Mouse (Mus musculus) liver (tissue): ENCODE results near the gene Ece1.
"Not testable (repeated sequence)": the region's sequence is repeated elsewhere in the genome, so short reads cannot be mapped to it uniquely, and the experiment has no call there.

Experiments
- DNase-seq: peaks from one replicate; pipeline ENCODE4 v3.0.0-alpha.2; 2020; ENCODE audit warnings: mixed read lengths

Gene Ece1

DNA sequence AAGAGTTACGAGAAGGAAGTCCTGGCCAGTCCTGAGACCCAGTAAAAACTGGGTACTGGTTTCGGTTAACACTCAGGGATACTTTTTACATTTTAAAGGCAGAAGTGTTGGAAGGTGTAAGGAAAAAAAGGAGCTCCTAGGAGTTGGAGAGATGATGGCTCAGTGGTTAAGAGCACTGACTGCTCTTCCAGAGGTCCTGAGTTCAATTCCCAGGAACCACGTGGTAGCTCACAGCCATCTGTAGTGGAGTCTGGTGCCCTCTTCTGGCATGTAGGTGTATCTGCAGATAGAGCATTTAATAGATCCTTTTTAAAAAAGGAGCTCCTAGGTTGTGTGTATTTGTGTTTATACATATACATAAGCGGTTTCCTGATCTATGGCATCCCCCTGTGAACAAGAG is 83.3 kb downstream of the Ece1 start:
- no peak for DNase-seq

DNA sequence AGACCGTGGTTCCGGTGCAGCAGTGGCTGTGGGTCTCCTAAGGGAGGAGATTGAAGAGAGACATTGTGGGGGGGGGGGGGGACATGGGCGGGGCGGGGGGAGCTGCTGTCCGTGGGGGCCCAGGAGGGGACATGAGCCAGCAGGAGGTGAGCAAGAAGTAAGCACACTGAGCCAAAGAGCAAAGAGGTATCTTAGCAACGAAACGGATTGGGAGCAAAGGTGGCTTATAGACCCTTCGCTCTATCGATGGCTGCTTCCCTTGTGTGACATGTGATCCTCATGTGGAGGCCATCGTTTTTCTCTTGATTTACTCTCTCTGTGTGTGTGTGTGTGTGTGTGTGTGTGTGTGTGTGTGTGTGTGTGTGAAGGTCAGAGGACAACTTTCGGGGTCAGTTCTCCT is 84.4 kb downstream of the Ece1 start:
- DNase-seq: no peak

DNA sequence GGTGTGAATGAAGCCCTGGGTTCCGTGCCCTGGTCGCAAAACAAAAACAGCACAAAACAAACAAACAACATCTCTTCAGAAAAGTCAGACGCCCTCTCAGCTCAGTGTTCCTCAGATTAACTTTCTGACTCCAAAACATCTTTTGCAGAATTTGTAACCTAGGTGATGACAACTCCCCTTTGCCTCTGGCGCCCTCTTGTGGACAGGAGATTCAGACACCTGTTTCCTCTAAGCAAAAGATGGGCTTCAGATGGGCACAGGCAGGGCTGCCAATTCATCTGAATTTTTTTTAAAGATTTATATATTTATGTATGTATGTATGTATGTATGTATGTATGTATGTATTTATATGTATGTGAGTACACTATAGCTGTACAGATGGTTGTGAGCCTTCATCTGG is 90.8 kb downstream of the Ece1 start:
- DNase-seq: peak; percentile 83

DNA sequence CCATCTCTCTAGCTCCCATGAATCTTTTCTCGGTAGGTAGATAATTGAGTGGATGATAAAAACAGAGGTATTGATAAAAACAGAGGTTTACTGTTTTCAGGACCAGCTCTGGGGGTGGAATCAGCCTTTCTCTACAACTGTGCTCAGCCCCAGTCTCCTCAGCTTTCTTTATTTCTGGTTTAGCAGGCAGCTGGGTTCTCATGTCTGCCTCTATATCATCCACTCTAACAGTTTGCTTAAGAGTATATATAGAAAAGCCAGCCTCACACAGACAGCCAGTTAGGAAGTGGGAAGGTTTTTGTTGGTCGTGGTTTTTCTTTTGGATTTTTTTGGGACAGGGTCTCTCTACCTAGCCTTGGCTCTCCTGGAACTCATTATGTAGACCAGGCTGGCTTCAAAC is 92.1 kb downstream of the Ece1 start:
- no peak for DNase-seq

DNA sequence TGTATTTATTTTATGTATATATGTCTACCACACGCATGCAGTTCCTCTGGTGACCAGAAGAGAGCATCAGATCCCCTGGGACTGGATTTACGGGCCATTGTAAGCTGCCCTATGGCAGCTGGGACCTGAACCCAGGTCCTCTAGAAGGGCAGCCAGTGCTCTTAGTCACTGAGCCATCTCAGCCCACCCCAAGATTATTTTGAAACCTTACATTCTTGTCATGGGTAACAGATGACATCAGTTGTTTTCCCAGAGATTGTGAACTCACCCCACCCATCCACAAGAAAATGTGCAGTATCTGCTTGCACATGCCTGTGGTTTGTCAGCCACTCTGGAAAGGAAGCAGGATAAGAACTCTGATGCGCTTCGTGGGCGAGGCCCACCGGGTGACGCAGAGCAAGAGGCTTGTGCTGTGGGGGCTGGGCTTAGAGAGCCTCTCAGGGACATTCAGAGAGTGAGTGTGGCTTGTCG is 92.9 kb downstream of the Ece1 start:
- DNase-seq: peak; percentile 76

DNA sequence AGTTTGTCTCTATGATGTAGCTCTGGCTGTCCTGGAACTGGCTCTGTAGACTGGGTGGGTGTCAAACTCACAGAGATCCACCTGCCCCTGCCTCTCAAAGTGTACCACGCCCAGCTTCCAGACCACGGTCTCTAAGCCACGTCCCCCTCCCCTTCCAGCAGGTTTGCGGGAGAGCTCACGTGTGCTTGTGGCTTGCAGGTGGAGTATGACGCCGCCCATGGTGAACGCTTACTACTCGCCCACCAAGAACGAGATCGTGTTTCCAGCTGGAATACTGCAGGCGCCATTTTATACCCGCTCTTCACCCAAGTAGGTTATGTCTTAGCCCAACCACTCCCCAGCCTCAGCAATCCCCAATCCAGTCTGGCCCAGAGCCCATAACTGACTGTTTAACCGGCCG is 94.2 kb downstream of the Ece1 start:
- DNase-seq: no peak

DNA sequence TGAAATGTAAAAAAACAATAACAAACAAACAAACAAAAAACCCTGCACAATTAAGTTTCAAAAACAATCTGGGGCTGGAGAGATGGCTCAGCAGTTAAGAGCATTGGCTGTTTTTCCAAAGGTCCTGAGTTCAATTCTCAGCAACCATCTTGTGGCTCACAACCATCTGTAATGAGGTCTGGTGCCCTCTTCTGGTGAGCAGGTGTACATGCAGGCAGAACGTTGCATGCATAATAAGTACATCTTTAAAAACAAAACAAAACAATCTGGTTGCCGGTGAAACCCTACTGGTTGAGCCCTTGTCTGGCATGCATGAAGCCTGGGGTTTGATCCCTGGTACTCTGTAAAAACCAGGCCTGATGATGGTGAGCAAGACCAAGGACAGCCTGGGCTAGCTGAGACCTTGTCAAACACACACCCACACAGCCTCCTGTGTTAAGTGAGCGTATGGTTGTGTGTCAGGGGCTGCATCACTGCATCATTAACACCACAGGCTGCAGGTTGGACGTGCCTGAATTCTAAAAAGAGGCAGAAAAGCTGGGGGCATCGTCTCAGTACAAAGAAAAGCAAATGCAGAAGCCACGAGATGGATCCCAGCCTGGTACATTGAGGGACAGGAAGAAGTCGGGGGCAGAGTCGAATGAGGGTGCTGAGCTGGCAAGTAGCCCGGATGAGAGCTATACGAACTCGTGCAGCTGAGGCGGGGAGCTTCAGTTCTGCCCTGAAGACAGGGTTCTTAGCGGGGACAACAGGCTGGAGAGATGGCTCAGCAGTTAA is 98.0 kb downstream of the Ece1 start:
- DNase-seq: no peak

DNA sequence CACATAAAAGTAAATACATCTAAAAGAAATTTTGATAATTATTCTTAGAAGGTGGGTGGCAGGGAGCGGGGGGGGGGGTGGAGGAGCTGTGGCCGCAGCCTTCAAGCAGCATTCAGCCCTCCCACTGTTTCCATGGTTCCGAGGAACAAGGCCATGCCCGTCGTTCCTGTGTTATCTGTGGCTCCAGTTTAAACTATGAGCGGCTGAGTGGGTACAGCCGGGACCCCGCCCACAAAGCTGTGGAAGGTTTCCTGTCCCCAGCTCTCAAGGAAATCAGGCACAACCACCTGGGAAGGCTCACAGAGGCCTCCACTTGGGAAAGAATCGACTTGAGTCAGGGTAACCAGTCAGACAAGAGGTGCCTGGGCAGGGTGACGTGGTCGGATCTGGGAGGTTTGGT is 98.7 kb downstream of the Ece1 start:
- peak; percentile 22 for DNase-seq

DNA sequence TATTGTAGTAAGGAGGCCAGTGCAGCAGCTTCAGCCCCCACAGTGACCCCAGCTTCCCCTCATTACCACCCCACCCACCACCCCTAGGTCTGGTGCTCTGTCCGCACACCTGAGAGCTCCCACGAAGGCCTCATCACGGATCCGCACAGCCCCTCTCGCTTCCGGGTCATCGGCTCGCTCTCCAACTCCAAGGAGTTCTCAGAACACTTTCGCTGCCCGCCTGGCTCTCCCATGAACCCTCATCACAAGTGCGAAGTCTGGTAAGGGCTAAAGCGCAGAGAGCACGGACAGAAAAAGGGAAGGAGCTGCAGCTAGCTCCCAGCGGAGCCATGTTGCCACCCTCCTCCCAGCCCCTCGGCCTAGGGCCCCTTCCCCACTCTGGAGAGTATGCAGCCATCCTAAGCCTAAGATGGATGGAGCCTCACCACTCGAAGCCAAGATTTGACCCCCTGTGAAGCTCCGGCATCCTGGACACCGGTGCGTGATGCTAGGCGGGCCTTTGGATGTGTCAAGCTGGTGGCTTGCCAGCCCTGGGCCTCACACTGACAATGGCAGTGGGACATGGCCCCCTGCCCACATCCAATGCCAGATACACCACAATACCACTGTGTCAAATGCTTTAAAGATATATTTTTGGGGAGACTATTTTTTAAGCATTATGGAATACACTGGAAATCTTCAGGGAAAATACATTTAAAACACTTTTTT is 100.8 kb downstream of the Ece1 start:
- DNase-seq: no peak

DNA sequence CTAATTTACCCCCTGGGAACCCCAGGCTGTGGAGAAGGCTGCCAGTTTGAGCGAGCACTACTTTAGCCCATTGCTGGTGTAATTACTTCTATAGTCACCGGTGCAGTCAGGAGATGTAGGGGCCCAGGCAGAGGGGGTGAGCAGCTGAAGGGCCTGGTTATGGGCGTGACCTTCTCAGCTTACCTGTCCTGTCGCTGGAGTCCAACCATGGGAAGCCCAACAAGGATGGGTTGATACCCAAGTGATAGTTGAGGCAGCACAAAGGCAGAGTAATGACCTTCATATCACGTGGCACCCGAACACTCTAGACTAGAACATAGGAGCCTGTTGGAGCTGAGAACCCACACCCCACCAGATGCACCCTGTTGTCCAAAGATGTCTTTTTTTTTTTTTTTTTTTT is 101.4 kb downstream of the Ece1 start:
- DNase-seq: no peak

DNA sequence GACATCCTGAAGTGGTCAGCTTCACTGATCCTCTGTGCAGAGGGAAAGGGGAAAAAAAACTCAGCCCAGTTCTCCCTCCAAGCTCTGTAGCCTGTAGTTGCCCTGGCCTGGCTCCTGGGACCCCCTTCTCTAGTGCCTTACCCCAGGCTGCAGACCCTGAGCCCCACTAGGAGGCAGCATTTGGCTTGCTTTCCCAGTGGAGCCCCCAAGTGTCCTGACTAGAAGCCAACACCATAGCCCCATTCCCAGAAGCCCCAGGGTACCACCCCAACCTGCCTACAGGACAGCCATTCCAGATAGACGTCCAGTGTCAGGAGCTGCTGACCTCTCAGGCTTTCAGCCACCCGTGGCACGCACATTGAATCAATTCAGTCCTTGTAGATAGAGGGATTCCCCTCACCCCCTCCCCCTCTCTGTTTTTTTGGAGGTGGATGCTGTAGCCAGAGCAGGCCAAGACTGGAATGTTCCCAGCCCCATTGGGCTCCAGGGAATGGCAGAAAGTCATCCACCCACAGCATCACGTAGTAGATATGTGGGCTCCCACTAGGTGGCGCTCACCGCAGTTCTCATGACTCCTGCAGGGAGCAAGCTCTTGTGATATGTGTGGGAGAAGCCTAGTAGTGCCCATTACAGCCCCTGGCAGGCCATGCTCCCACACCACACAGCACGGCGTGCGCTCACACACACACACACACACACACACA is 102.0 kb downstream of the Ece1 start:
- peak; percentile 80 for DNase-seq

DNA sequence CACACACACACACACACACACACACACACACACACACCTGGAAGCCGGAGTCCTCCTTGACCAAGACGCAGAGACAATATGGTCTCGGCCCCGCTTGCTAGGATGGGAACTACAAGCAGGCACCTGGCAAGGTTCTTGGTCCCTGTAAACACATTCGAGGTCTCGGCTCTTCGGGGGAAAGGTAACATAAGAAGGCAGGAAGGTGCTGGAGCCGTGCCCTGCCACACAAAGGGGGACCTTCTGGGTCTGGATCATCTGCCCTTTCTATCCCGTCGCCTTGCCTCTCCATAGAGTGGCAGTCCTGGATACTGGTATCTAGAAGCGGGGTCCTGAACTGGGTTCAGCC is 102.5 kb downstream of the Ece1 start:
- DNase-seq: no peak

DNA sequence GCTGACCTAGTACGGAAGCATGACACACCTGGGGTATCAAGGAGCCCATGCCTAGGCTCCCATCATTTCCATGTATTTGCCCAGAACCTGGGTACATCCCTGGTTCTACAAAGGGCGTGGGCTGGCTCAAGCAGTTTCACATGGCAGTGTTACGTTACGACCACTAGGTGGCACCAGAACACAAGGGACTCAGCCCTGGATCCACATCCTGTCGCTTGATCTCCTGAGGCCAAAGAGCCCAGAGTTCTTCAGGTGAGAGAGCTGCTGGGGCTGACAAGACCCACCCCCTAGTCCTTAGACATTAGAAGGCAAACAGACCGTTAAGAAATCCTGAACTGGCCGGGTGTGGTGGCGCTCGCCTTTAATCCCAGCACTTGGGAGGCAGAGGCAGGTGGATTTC is 106.2 kb downstream of the Ece1 start:
- peak; percentile 68 for DNase-seq

DNA sequence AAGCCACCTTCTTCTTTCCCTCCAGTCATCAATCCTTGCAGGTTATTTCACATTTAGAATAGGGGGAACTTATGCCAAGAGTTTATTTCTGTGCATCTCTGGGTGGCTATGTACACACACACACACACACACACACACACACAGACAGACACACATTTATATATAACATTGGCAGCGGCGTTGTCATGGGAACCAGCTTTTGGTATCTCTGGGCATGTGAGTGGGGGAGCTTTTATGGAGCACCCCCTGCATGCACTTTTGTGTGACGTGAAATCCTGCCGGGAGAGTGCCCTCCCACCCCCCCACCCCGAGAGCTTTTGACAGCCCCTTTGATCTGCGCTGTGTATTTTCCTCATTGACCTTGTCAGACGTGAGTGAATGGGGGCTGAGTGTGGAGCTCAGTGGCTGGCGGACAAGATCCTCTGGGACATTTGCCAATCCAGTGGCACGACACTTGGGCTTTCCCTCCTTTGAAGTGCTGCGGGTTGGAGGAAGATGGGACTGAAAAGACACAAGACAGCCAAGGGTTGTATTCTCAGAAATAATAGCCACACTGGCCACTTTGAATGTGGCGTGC is 108.7 kb downstream of the Ece1 start:
- DNase-seq: not testable (repeated sequence)

DNA sequence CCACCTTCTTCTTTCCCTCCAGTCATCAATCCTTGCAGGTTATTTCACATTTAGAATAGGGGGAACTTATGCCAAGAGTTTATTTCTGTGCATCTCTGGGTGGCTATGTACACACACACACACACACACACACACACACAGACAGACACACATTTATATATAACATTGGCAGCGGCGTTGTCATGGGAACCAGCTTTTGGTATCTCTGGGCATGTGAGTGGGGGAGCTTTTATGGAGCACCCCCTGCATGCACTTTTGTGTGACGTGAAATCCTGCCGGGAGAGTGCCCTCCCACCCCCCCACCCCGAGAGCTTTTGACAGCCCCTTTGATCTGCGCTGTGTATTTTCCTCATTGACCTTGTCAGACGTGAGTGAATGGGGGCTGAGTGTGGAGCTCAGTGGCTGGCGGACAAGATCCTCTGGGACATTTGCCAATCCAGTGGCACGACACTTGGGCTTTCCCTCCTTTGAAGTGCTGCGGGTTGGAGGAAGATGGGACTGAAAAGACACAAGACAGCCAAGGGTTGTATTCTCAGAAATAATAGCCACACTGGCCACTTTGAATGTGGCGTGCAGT is 112.9 kb downstream of the Ece1 start:
- not testable (repeated sequence) for DNase-seq

DNA sequence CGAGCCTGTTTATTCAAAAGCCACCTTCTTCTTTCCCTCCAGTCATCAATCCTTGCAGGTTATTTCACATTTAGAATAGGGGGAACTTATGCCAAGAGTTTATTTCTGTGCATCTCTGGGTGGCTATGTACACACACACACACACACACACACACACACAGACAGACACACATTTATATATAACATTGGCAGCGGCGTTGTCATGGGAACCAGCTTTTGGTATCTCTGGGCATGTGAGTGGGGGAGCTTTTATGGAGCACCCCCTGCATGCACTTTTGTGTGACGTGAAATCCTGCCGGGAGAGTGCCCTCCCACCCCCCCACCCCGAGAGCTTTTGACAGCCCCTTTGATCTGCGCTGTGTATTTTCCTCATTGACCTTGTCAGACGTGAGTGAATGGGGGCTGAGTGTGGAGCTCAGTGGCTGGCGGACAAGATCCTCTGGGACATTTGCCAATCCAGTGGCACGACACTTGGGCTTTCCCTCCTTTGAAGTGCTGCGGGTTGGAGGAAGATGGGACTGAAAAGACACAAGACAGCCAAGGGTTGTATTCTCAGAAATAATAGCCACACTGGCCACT is 117.1 kb downstream of the Ece1 start:
- not testable (repeated sequence) for DNase-seq

DNA sequence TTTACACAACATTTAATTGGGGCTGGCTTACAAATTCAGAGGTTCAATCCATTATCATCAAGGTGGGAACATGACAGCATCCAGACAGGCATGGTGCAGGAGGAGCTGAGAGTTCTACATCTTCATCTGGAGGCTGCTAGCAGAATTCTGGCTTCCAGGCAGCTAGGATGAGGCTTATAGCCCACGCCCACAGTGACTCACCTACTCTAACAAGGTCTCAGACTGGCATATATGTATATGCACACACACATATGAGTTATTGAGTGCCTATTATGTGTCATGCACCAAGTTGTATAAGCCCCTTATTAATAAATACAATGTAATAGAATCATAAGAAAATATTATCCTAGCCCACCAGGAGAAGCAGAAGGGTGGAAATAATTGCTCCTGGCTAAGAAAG is 120.8 kb downstream of the Ece1 start:
- no peak for DNase-seq

DNA sequence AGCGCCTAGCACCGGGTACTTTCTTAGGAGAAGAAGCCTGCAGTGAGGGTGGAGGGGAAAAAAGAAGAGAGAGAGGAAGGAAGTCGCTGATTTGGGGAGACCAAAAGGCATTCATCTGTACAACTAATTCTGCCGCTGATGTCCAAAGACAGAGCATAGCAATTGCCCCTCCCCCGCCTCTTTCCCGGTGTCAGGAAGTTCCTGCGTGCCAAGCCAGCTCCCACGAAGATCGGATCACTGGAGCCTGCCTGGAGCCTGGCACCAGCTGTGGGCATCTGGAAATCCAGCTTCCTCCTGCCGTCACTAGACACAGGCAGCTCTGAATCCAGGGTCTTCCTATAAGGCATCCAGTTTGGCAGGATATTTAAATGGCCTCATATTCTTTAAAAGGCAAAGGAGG is 122.2 kb downstream of the Ece1 start:
- peak; percentile 36 for DNase-seq

DNA sequence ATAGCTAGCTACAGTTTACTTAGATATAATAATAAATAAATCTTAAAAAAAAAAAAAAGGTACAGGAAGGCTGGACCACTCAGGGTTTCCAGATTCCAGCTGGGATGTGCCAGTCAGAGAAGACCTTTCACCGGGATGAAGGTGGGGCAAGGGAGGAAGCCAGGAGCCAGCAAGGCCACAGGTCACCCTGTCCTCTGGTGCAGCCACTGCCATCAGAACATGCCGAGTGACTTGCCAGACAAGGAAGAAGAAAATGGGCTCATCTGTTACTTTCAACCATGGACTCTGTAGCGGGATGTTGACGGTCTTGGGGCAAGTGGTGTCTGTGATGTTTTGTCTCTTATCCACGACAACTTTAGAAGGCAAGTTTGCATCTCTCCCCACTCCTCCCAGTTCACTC is 122.7 kb downstream of the Ece1 start:
- DNase-seq: no peak

DNA sequence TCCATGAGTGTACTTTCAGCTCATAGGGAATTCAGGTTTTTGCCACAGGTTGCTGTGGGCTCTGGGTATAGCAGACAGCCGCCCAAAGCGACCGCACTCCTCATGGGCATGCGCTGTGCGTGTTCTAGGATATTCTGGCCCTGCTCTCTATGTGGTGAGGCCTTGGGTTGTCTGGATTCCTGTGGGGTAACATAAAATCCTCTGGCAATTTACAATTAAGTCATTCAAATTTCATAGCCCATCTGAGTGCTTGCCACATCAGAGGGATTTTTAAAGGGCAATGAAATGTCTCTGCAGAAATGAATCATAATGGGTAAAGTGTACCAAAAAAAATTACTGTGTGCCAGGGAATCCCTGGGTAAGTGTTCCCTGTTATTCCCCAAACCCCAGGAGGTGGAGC is 127.4 kb downstream of the Ece1 start:
- DNase-seq: no peak

DNA sequence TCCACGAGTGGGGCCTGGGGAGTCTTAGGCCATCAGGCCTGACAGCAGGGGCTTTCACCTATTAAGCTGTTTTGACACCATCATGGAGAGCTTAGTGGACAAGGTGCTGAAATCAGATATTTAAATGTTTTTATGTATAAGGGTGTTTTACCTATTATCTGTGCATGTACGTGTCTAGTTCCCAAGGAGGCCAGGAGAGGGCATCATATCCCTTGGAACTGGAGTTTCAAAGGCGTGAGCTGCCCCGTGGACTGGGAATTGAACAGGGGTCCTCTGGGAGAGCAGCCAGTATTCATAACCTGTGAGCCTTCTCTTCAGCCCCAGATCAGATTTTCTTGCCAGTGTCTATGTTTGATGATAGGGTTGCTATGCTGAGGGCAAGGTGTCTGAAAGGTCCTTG is 128.4 kb downstream of the Ece1 start:
- DNase-seq: no peak

DNA sequence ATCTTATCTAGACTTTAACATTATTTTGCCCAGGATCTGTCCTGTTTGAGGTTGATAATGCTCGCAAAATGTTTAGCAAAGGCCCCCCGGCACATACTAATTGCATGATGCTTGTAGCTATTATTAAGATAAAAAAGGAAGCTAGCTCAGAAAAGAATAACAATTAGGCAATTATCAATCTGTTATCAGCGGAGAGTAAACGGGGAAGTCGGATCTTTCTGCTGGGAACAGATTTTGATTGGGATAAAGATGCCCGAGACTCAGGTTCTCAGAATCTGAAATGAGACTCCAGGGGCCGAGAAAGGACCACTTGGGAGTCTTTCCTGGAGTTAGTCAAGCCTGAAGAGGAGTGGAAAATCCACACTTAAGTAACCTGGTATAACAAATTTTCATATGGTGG is 129.2 kb downstream of the Ece1 start:
- DNase-seq: no peak

DNA sequence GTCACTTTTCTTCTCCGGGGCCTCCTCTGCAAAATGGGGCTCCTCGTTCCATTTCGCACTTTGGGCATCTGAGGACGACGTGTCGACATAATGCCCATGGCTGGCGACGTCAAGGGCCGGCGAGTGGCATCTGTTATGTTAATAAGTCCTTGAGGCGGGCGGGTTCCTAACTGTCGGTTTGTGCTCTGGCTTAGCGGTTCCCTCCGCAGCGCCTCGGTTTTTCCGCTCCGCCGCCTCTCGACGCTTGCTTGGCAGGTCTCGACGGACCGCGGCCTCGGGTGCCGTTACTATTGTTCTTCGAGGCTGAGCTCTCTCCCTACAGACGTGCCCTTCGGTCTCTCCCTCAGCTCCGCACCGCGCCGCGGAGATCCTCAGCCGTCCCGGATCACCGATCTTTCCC is 130.9 kb downstream of the Ece1 start, which contains the start of gene Eif4g3:
Gene Eif4g3 (plus strand): TSS at position 133 of the 400 bp plus-strand sequence.
- DNase-seq: no peak
